Mouse (Mus musculus) naive thymus-derived CD4-positive, alpha-beta T cell, adult 2 months (primary cell): ENCODE measurements at regions not wholly inside any gene's neighbourhood (a gene's known extent, or its start where the extent isn't known, plus 50 kb on each side); places are given as distances from the start of the nearest gene placed in this dataset.

Experiments used
- DNase-seq: peaks from one replicate; pipeline ENCODE4 v3.0.0-alpha.2; 2011; ENCODE audit warnings: low read depth

GRCm38 (mm10) chr7:72592649-72593048 lies 286.2 kb upstream of the Mctp2 start:
- DNase-seq, result no peak

DNA sequence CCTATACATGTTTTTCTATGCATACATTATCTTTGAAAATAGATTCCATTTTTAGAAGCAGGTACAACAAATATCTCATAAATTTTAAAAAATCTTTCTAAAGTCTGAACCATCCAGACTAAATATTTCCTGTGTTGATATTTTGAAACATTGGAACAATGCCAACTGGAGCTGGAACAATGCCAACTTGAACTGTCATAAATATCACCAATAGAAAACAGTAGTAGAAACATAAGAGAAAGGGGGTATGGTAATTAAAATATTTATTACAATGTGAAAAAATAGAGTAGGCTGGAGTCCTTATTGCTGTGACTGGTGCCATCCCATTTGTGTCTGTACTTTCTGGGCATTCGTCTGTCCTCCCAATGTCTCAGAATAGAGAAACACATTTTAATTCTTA lies 286.9 kb upstream of the Mctp2 start:
- no peak for DNase-seq

DNA sequence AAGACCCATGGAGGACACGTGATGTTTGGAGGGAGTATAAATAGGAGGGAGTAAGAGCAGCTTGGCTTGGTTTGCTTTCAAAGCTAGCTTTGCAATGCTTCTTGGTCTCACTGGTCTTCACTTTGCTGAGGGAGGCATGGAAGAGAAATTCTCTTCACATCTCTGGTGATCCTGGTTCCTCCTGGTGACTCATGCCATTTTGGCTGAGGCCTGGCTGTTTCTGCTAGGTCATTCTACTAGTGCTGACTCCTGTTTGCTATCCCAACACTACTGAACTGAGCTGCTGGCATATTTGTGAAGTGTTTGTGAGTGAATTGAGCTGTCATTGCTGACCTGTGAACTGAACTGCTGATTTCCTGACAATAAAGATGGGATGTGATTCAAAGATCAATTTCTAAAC lies 288.3 kb upstream of the Mctp2 start:
- DNase-seq, result no peak

GRCm38 (mm10) chr7:72596985-72597384 lies 290.6 kb upstream of the Mctp2 start:
- DNase-seq, result no peak

DNA sequence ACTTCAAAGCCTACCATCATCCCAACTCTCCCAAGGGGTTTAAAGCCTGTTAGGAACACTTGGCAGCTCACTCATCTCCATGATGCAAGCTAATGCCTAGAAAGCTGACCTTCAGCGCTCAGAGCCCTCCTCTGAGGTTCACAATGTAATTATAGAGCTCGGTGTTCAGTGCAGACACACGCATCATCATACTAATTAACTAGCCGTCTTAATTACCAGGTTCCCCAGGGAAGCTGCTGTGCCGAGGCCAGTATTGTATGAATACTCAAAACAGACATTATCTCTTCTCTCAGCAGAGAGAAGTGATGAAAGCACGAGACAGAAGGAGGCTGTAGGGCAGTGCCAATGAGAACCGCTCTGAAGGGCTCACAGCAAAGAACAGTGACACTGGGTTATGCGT lies 295.5 kb upstream of the Mctp2 start:
- no peak for DNase-seq

- DNase-seq, result no peak
Observed at GRCm38 (mm10) chr7:72609791-72610190, 303.4 kb upstream of the Mctp2 start.

DNA sequence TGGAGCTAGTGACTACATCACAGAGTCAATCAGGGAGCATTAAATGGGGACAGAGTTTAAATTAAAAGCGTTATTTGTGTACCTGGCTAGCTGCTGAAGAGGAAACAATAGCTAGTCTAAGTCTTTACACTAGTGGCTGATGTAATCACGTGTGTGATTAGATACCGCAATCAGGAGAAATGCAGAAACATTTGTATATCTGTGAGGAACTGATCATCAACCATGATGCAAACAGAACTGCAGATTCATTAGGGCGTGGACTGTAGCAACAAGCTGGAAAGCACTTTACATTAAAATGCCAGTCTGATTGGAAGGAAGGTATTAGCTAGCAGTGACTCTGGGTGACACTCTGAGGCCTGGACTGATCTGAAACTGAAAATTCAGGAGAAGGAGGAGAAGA lies 308.8 kb upstream of the Mctp2 start:
- no peak for DNase-seq

DNA sequence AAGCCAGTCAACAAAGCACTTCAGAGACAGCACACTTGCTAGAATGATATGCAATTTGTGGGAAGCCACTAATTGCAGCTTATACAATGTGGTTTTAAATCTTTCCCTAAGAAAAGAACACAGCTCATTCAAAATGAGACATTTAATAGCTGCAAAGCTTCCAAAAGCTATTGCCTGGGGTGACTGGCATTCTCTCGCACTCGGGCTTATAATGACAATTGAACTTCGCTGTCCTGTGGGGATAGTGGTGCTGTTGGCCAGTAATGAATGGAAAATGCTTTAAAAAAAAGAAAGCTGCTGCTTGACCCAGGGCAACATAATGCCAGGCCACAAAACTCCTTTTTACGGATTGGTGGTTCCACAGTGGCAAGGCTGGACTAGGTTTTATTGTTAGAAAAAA lies 321.0 kb upstream of the Mctp2 start:
- DNase-seq, result no peak

DNA sequence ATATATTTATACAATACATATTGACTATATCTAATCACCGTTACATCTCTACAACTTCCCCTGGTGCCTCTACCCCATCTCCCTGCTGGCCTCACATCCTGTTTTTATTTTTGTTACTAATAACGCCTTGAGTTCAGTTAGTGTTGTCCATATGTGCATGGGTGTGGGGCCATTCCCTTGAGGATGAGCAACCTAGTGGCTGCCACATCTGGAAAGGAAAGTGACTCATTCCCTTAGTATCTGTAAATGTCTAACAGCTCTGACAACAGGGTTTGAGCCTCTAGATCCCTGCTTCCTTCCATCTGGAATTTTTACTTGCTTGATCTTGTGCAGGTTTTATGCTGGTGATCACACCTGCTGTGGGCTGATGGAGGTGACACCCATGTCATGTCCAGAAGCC lies 333.2 kb upstream of the Mctp2 start:
- DNase-seq, result no peak

DNA sequence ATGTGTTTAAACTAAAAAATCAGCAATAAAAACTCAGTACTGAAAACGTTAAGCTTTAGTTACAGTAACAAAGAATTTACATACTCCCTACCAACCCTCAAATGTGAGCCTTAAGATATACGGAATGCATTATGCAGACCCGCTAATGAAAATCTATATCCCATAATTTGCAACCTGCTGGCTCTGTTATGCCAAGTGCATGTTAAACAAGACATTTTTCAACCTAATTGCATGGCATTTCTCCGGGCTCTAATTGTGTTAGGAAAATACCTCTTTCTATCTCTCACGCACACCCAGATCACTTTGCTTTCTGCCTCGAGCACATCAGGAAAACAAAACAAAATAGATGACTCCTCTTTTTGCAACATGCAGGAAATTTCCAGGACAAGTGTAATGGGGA lies 368.6 kb upstream of the Mctp2 start:
- DNase-seq, result no peak

DNA sequence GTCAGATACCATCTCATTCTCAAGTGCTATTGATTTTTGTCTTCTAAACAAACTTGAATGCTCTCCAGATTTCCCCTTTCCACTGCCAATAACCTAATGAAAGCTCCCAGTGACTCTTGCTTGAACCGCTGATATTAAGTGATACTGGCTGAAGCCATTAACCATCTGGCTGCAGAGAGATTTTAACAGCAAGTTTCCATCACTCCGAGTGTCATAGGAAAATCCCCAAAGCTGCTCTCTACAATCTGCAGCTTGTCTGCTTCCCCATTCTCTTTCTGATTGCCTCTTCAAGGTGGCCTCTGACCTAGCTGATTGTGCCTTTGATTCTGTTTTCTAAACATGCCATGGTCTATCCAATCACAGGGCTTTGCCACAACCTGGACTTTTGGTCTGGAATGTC lies 379.4 kb upstream of the Mctp2 start:
- no peak for DNase-seq

GRCm38 (mm10) chr7:72687356-72687755 lies 380.9 kb upstream of the Mctp2 start:
- DNase-seq, result no peak

- DNase-seq, result no peak
Observed at GRCm38 (mm10) chr7:72691396-72691795, 385.0 kb upstream of the Mctp2 start.

DNA sequence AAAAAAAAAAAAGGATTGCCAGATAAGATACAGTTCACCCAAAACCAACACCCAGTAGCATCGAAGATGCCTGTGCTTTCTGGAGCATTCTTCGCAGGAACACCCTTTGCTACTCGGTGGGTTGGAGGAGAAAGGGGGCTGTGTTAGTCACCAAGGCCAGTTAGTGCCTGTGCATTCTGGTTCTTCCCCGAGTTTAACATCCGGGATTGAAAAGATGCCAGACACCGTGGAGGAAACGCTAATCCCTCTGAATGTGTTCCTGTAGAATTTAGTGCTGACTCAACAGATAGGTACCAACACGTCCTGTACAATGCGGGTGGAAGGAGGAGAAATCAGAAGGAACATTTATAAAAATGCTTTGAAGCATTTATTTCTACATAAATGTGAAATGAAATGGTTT lies 385.5 kb upstream of the Mctp2 start:
- no peak for DNase-seq

DNA sequence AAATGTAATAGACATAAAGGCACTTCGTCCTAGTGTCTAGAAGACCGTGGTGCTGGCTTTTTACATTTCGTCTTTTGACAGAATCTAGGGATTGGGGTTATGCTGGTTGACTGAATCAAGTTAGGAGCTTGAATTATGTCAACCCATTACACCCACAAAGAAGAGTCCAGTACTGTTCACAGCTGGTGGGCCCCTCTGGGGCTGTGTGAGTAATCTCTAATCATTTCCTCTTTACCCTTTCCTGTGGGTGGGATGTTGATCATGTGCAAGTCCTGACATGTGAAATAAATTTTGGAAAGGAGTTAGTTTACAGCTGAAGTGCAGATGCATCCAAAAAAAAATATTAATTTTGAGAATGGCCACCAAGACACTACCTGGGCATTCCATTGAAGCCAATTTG lies 390.3 kb upstream of the Mctp2 start:
- no peak for DNase-seq

GRCm38 (mm10) chr7:72703652-72704341 lies 397.4 kb upstream of the Mctp2 start:
- DNase-seq, result no peak

DNA sequence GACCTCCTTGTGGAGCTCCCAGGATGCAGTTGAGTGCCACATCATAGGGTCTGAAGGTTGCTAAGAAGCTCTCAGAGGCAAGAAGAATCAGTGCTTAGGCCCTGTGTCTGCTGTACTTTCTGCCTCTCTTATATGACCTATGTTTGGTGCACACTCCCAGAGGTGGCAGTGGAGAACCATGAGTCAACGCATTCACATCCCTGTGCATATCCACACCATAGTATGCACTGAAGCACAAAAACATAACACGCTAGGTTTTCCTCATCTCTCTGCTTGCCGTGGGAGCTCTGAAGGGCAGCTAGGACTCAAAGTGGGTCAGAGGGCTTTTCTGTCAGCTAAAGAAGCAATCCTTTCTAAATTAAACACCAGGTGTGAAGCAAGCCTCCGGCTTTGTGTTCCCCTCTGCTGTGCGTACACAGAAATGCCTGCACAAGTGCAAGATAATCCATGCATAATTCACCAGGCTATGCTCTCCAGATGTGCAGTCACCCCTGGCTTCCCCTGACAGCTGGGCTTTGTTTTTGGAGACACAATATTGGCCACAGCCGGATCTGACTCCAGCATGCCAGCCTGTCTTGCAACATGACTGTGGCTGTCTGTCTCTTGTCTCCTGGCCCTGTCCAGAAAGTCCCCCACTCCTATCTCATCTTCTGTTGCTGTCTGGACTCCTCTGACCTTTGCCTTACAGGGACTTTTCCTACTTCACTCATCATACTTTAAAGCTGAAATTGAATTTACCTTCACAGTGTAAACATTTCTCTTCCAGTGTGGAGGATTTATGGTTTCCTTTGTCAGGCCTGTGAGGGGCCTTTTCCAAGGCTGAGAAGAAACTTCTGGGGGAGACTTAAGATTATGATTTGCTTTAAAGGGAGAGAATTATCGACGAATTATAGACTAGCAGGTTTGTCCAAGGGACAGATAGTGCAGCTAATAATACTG lies 405.1 kb upstream of the Mctp2 start:
- DNase-seq, result no peak

GRCm38 (mm10) chr7:72715401-72715800 lies 409.0 kb upstream of the Mctp2 start:
- no peak for DNase-seq

DNA sequence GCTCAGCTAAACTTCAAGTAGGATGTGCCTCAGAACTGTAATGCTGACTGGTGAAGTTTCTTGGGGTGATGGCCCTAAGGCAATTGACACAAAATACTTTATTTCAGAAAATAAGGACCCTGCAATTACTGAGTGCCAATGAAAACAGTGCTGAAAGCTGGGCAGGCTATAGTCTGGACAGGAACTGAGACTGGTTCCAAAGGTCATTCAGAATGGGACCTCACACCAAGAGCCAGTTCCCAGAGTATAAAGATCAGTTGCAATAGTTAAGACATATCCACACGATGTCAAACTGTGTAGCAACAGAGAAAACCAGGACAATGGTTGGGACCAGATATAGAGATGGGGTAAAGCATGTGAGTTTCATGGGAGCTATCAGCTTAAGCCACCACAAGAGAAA lies 409.6 kb upstream of the Mctp2 start:
- DNase-seq, result no peak

DNA sequence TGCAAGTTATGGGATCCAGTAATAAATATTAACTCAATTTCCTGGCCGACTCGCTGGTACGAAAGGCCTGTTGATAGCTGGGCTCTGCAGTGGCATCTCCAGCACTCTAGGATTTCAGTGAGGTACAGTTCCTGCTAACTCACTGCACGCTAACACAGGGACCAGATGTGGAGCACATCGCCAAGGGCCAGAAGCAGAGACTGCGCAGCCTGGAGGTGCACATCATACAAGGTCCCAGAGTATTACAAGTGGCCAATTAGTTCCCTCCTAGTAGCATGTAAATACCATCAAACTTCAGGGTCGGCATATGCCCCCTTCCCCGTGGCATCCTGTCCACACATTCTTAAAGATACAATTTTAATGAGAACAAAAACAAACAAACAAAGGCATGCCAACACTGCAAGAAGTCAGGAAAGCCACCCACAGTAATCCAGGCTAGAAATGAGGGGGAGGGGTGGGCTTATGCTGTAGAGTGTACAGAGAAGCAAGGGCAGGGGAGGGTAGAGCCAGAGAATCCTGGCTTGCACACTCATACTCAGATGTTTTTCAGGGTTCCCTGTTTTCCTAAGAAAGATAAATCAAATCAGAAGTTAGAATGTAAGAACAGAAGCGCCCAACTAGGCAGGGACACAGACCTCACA lies 419.9 kb upstream of the Mctp2 start:
- DNase-seq, result no peak

- no peak for DNase-seq
Observed at GRCm38 (mm10) chr7:72737792-72738191, 431.4 kb upstream of the Mctp2 start.

DNA sequence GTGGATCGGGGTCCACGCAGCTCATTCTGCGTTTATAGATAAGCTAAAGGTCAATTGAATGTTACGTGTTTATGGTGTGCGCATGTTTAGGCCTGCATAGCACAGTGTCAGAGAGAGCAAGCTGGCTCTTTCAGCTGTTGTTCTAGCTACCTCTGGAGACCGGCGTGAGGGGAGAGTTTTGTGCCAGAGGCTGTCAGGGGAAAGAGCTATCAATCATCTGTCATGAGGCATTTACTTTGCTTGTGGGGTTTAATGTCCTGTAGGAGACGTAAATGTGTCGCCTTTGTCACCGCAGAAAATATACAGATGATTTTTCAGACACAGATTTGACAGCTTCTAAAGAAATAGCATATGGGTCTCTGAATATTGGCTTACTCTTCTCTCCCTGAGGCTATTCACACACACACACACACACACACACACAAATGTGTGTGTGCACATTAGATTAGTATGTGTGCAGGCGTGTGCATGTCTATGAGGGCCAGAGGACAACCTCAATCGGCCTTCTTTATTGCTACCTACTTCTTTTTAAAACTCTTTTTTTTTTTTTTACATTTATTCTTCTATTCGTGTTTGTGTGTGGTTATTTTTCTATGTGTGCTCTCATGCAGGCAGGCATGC lies 432.0 kb upstream of the Mctp2 start:
- no peak for DNase-seq

DNA sequence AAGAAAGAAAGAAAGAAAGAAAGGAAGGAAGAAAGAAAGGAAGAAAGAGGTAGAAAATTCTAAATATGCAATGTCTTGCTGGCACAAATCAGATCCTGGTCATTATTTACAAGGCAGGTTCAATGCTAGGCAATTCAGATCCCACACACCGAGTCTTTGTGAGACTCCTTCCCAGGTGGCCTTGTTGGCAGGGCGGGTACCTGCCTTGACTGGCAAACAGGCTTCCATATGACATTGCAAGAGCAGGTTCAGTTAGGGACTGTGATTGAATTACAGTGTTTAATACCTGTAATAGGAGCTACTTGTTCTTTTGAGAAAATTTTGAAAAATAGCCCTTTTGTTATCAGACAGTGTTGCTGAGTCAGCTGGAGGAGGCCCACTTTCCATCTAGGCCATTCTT lies 436.0 kb upstream of the Mctp2 start:
- DNase-seq, result no peak
